Mouse (Mus musculus) c-Kit-positive CD71-positive TER-119-negative erythroid progenitor cells, embryonic 14.5 days (primary cell): ENCODE results near the gene Chpt1.

Experiments used
- DNase-seq: peaks from one replicate; pipeline ENCODE4 v3.0.0-alpha.2; 2013; ENCODE audit warnings: low read depth

Gene Chpt1

GRCm38 (mm10) chr10:88404220-88404619 lies 99.7 kb downstream of the Chpt1 start:
- DNase-seq, result no peak

- DNase-seq, result no peak
Observed at GRCm38 (mm10) chr10:88403021-88403420, 100.9 kb downstream of the Chpt1 start.
